Mouse (Mus musculus) bone marrow, adult 2 months (tissue): ENCODE results near the gene Nrde2.
A peak's percentile ranks its signal among the peaks of the same experiment; 100 is the strongest.

ENCODE experiments used
- CTCF ChIP-seq: fragments of 200-500 bp; IDR thresholded peaks from 2 replicates; pipeline ENCODE4 v1.5.1; 2011; ENCODE audit warnings: low read length, control low read depth; ENCODE audit not compliant: control insufficient read depth, insufficient read depth
- POLR2A ChIP-seq: fragments of 200-500 bp; IDR thresholded peaks from 2 replicates; pipeline ENCODE4 v1.6.1; 2011; ENCODE audit warnings: low read depth, mild to moderate bottlenecking, control low read depth, low read length, borderline replicate concordance; ENCODE audit not compliant: control insufficient read depth

DNA sequence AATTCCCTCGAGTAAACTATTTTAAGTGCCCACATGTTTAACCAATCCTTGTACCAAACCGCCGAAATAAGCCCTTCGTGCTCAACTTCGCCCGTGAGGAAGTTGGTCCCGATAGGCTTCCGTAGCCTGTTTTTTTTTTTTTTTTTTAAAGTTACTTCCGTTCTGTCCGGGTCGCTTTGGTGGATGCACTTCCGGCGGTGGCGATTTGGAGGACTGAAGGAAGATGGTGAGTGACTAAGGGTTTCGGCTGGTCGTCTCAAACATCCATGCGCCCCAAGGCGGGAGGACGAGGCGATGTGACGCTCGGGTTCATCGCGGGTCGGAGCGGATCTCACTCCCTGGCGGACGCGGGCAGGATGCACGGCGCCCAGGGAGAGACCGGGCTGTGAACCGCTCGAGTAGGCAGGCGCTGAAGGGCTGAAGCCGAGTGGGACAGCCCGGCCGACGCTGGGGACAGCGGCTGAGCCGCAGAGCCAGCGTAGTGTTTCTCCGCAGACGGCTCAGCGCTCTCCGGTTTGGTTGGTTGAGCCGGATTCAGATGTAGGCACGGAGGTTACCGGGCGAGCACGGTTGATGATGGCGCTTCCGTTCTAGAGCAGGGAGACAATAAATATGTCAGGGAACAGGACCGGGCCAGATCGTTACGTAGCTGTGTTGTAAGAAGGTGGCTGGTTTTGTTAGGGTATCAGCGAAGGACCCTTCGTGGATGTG is 49.3 kb downstream of the Nrde2 start, which contains the start of gene Psmc1:
- TF ChIP-seq POLR2A (peak; percentile 74; the same call in 1 of the 2 replicates), CTCF (peak; percentile 9; the same call in 1 of the 2 replicates)
